ENCODE assay signal across 12 mouse cellular contexts in the genomic region with DNA sequence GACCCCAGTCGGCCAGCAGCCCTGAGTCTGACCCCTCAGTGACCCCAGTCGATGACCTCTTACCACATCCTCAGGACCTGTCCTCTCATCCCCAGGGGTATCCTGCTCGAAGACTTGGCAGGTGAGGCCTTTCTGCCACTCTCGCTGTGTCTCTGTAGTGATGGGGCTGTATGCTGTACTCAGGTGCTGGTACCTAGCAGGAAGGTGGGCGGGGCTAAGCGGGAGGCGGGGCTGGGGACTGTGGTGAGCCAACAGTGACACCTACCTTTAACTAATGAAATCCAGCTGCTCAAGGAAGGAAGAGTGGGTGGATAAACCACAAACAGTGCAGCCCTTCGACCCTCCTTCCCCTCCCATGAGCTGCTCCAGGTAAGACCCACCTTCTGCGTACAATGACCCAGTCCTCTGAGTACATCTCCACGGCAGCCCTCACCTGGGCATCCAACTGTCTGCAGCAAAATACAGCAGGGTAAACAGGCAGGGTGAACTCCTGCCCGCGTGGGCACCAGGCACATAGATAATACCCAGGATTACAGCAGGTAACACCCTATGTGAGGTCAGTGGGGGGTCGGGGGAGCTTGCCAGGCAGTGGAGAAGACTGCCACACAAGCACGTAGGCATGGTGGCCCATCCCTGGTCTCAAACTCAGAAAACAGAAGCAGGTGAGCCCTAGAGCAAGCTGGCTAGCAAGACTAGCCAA. TPM values are rescaled to one million over a fixed set of nuclear protein-coding genes. Genes with fewer than 3 reads are reported as not detected.
A peak's percentile ranks its signal among the peaks of the same experiment; 100 is the strongest.
DNase-seq lines count a peak whose midpoint lies in the region; ATAC-seq and TF ChIP-seq lines count a peak whose summit lies in the region.
"Had no signal": no experiment of that assay in that cellular context is flagged by ENCODE, and none has a peak within 500 bp of the region (broad histone marks: within the 10 kb centered on the region; RNA-seq: fewer than 3 reads in every experiment).

No protein-coding gene starts in this region.

- H3K4me3 ChIP-seq in gastrocnemius, adult 2 months, result 0 out of 2 replicates have a peak overlapping the region, but pooled peaks have one; percentile 13
- no peak overlapping the region for H3K4me3 ChIP-seq in embryonic facial prominence, embryonic 12.5 days
- no peak overlapping the region for H3K4me3 ChIP-seq in limb, embryonic 12.5 days (replicated peaks)
- H3K4me3 ChIP-seq: erythroblast, embryonic 14.5 days had no signal

- no peaks in the 10 kb centered on the region for H3K27me3 ChIP-seq in embryonic facial prominence, embryonic 12.5 days
- no peaks in the 10 kb centered on the region for H3K27me3 ChIP-seq in limb, embryonic 12.5 days

- 39% methylated on average over 14 of the region's 14 CpGs for WGBS in embryonic facial prominence, embryonic 12.5 days
- WGBS in limb, embryonic 12.5 days, result 42% methylated on average over 14 of the region's 14 CpGs

- no peak for DNase-seq in gastrocnemius, adult 2 months
- no peak for DNase-seq in gastrocnemius, adult 18-20 months (ENCODE audit: low spot score)
- peak; percentile 15 for DNase-seq in A20 (ENCODE audit: low read depth, low spot score)
- DNase-seq in layer of hippocampus, postnatal 10 days (ENCODE audit: low spot score in 2 of 2), result no peak
- DNase-seq in testis, postnatal 10 days (ENCODE audit: low spot score), result no peak
- DNase-seq: cerebellum, adult 2 months; gastrocnemius, postnatal 25 days had no signal

- intact Hi-C loops in gastrocnemius, adult 2 months (cut with DNase I), result no loop called here

- H3K4me1 ChIP-seq in embryonic facial prominence, embryonic 12.5 days, result peaks cover 29% of the 10 kb centered on the region
- peaks cover 53% of the 10 kb centered on the region for H3K4me1 ChIP-seq in limb, embryonic 12.5 days (replicated peaks)

- ATAC-seq in embryonic facial prominence, embryonic 12.5 days (ENCODE audit: insufficient number of reproducible peaks, insufficient read depth, low FRiP score, low TSS enrichment), result no peak
- ATAC-seq in limb, embryonic 12.5 days (ENCODE audit: insufficient number of reproducible peaks, insufficient read depth, low FRiP score, low TSS enrichment, low read depth), result no peak
- no peak for ATAC-seq in activated CD4-positive, CD25-positive, alpha-beta regulatory T cell, adult 4 months

- H3K27ac ChIP-seq in gastrocnemius, adult 2 months, result peak overlapping the region; percentile 88
- no peak overlapping the region for H3K27ac ChIP-seq in embryonic facial prominence, embryonic 12.5 days
- peak overlapping the region; percentile 94 for H3K27ac ChIP-seq in limb, embryonic 12.5 days

- no peaks in the 10 kb centered on the region for H3K9me3 ChIP-seq in embryonic facial prominence, embryonic 12.5 days
- H3K9me3 ChIP-seq in limb, embryonic 12.5 days, result no peaks in the 10 kb centered on the region

- H3K9ac ChIP-seq in embryonic facial prominence, embryonic 12.5 days, result 0 out of 2 replicates have a peak overlapping the region, but pooled peaks have one; percentile 24
- no peak overlapping the region for H3K9ac ChIP-seq in limb, embryonic 12.5 days (replicated peaks)

- no peak for TF ChIP-seq CTCF in gastrocnemius, adult 2 months (IDR thresholded peaks at IDR 0.05)

- H3K36me3 ChIP-seq in embryonic facial prominence, embryonic 12.5 days, result peaks cover 28% of the 10 kb centered on the region
- peaks cover 54% of the 10 kb centered on the region for H3K36me3 ChIP-seq in limb, embryonic 12.5 days

- H3K4me2 ChIP-seq in embryonic facial prominence, embryonic 12.5 days (replicated peaks), result no peak overlapping the region
- H3K4me2 ChIP-seq in limb, embryonic 12.5 days, result peak overlapping the region; percentile 3; the same call in 1 of the 2 replicates

RNA-seq across cellular contexts. Expression of a gene that starts 6.9 kb away (rescaled TPM):
- 10 to 100 TPM in 1 of 2 experiments, 1 to 10 TPM in 1; 9.4 to 10.5 TPM for total RNA-seq in gastrocnemius, adult 2 months (2021)
- 1 to 10 TPM; 7.4 to 8.7 TPM for total RNA-seq in gastrocnemius, adult 18-20 months (2021)
- polyA plus RNA-seq in embryonic facial prominence, embryonic 12.5 days (2016; fragmentation: Nextera tagmentation; extraction: Ambion mirVana), result 30.8 and 33.3 TPM in 2 replicates
- 38.3 and 38.9 TPM in 2 replicates for polyA plus RNA-seq in limb, embryonic 12.5 days (2016; fragmentation: Nextera tagmentation; extraction: Ambion mirVana)
- polyA plus RNA-seq in activated CD4-positive, CD25-positive, alpha-beta regulatory T cell, adult 4 months (2017; shearing (Covaris generic)), result 1 to 10 TPM in 1 of 2 experiments, under 1 TPM in 1; 0.94 to 1.8 TPM
- 10 to 100 TPM; 32.6 to 34.5 TPM for total RNA-seq in layer of hippocampus, postnatal 10 days (2021)

RNA-seq across cellular contexts. Expression of a gene that starts 10.2 kb away (rescaled TPM):
- not detected for total RNA-seq in gastrocnemius, adult 2 months (2021)
- total RNA-seq in gastrocnemius, adult 18-20 months (2021), result under 1 TPM in 1 of 2 experiments, not detected in 1; 0.26 TPM
- 0.96 and 1.7 TPM in 2 replicates for polyA plus RNA-seq in embryonic facial prominence, embryonic 12.5 days (2016; fragmentation: Nextera tagmentation; extraction: Ambion mirVana)
- polyA plus RNA-seq in limb, embryonic 12.5 days (2016; fragmentation: Nextera tagmentation; extraction: Ambion mirVana), result 0.99 and 1.1 TPM in 2 replicates
- not detected for polyA plus RNA-seq in activated CD4-positive, CD25-positive, alpha-beta regulatory T cell, adult 4 months (2017; shearing (Covaris generic))
- not detected for total RNA-seq in layer of hippocampus, postnatal 10 days (2021)
- total RNA-seq: layer of hippocampus, postnatal 14 days had no signal
- polyA plus RNA-seq: cerebellum, adult 2 months had no signal

RNA-seq across cellular contexts. Expression of a gene that starts 47.0 kb away (rescaled TPM):
- total RNA-seq in gastrocnemius, adult 2 months (2021), result 10 to 100 TPM; 11.5 to 16.6 TPM
- 10 to 100 TPM; 12.6 to 14.3 TPM for total RNA-seq in gastrocnemius, adult 18-20 months (2021)
- 20.4 and 21.6 TPM in 2 replicates for polyA plus RNA-seq in embryonic facial prominence, embryonic 12.5 days (2016; fragmentation: Nextera tagmentation; extraction: Ambion mirVana)
- polyA plus RNA-seq in limb, embryonic 12.5 days (2016; fragmentation: Nextera tagmentation; extraction: Ambion mirVana), result 19.9 and 22.3 TPM in 2 replicates
- polyA plus RNA-seq in activated CD4-positive, CD25-positive, alpha-beta regulatory T cell, adult 4 months (2017; shearing (Covaris generic)), result not detected
- 1 to 10 TPM; 7.5 to 7.8 TPM for total RNA-seq in layer of hippocampus, postnatal 10 days (2021)
